In the genomic region with DNA sequence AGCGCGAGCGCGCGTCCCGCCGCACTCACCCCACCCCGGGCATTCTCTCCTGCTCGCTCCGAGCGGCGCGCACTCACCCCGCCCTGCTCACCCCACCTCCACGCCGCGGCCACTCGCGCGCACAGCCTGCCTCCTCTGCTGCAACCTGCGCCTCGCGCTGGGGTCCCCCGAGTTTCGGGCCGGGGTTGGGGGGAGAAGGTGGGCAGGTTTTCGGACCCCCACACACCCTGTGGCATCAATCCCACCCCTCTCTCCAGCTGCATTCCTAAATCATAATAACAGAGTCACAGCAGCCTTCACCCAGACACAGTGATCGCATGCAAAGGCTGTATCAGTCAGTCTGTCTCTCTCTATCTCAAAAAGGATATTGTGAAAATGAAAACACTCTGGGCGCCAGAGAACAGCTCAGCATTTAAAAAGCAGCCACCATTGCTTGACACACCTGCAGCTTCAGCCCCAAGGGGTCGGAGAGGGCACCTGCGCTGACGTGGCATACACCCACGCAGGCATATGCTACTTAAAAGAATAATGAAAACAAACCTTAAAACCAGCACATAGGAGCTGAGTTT, we compare ENCODE assay signal across 7 mouse cellular contexts. TPM values are rescaled to one million over a fixed set of nuclear protein-coding genes. Genes with fewer than 3 reads are reported as not detected.
DNase-seq lines count a peak whose midpoint lies in the region; ATAC-seq lines count a peak whose summit lies in the region.

TSS of gene Atp9a (minus strand) at position 351 of the 569 bp plus-strand sequence.

- 0 out of 2 replicates have a peak, but pooled peaks cover 4% of the 10 kb centered on the region for H3K9me3 ChIP-seq in embryonic facial prominence, embryonic 10.5 days
- H3K9me3 ChIP-seq in intestine, embryonic 15.5 days: no peaks in the 10 kb centered on the region

- H3K4me3 ChIP-seq in embryonic facial prominence, embryonic 10.5 days: peak within 1 kb of the TSS; percentile 89
- H3K4me3 ChIP-seq in intestine, embryonic 15.5 days (replicated peaks): peak within 1 kb of the TSS; percentile 92

- peak within 1 kb of the TSS; percentile 92 for H3K4me2 ChIP-seq in intestine, embryonic 15.5 days (replicated peaks)

- peak within 1 kb of the TSS; percentile 67 for H3K9ac ChIP-seq in intestine, embryonic 15.5 days

- H3K27me3 ChIP-seq in embryonic facial prominence, embryonic 10.5 days (replicated peaks; ENCODE audit: low read depth, poor library complexity, severe bottlenecking): no peaks in the 10 kb centered on the region
- no peaks in the 10 kb centered on the region for H3K27me3 ChIP-seq in intestine, embryonic 15.5 days (replicated peaks)

- DNase-seq in adrenal gland, postnatal 36 days: peak; percentile 74 to 84
- peak; percentile 70 for DNase-seq in embryonic facial prominence, embryonic 10.5 days (ENCODE audit: low spot score)
- peak; percentile 74 to 78 for DNase-seq in left cerebral cortex, postnatal 14 days (ENCODE audit: low spot score in 2 of 2)
- peak; percentile 48 for DNase-seq in mesoderm, embryonic 11.5 days (ENCODE audit: low read depth, low spot score)
- DNase-seq in right cerebral cortex, postnatal 36 days (ENCODE audit: low spot score in 2 of 2): peak; percentile 60 to 64

- ATAC-seq in granulocyte monocyte progenitor cell, adult 5-6 weeks (replicated peaks; ENCODE audit: poor library complexity, severe bottlenecking): peak; percentile 44
- ATAC-seq in intestine, embryonic 15.5 days: peak; percentile 69

- H3K36me3 ChIP-seq in embryonic facial prominence, embryonic 10.5 days (replicated peaks): peaks cover 6% of the 10 kb centered on the region
- no peaks in the 10 kb centered on the region for H3K36me3 ChIP-seq in intestine, embryonic 15.5 days

- intact Hi-C loops in left cerebral cortex, postnatal 14 days (cut with DNase I): loop anchor here (5.0 kb wide), 2 partner anchors 50 to 895 kb away; no protein-coding TSS in a partner anchor

- peak within 1 kb of the TSS; percentile 90 for H3K27ac ChIP-seq in embryonic facial prominence, embryonic 10.5 days (replicated peaks)
- H3K27ac ChIP-seq in intestine, embryonic 15.5 days: peak within 1 kb of the TSS; percentile 81

- 9% methylated on average over 33 of the region's 33 CpGs for WGBS in embryonic facial prominence, embryonic 10.5 days
- WGBS in intestine, embryonic 15.5 days: 8% methylated on average over 19 of the region's 33 CpGs

- peaks cover 20% of the 10 kb centered on the region for H3K4me1 ChIP-seq in embryonic facial prominence, embryonic 10.5 days
- peaks cover 5% of the 10 kb centered on the region; the same call in 1 of the 2 replicates for H3K4me1 ChIP-seq in intestine, embryonic 15.5 days (replicated peaks)

RNA-seq across cellular contexts. Expression of gene Atp9a, which starts in this region (rescaled TPM):
- 10 to 100 TPM; 70.2 to 81.5 TPM for total RNA-seq in adrenal gland, postnatal 36 days (2021)
- 9.3 and 9.4 TPM in 2 replicates for polyA plus RNA-seq in embryonic facial prominence, embryonic 10.5 days (2016; fragmentation: Nextera tagmentation; extraction: Ambion mirVana)
- total RNA-seq in granulocyte monocyte progenitor cell, adult 5-6 weeks (2014; fragmentation: Nextera tagmentation): 0.62 TPM in 1 of 2 replicates, not detected in the other
- total RNA-seq in granulocyte monocyte progenitor cell, adult 5-6 weeks (2017): 0.56 and 0.82 TPM in 2 replicates
- polyA plus RNA-seq in intestine, embryonic 15.5 days (2015; fragmentation: Nextera tagmentation; extraction: Ambion mirVana): 23.4 and 24.9 TPM in 2 replicates
- total RNA-seq in left cerebral cortex, postnatal 14 days (2021): 100 to 1,000 TPM; 418 to 426 TPM

Comparison
In these comparisons a context has a peak if more than half of its experiments do, and no peak if none do; other contexts are left out.
1. Peak in every context shown above with its lines: DNase-seq, ATAC-seq, H3K4me3 ChIP-seq and H3K27ac ChIP-seq.
2. RNA of gene Atp9a (total RNA-seq): 418 to 426 TPM in left cerebral cortex, postnatal 14 days and 70.2 to 81.5 TPM in adrenal gland, postnatal 36 days; 0.56 to 0.82 TPM in granulocyte monocyte progenitor cell, adult 5-6 weeks; every median in the first group is over 10 times any median in the second.
3. RNA of gene Atp9a (total RNA-seq): 418 to 426 TPM in left cerebral cortex, postnatal 14 days; 70.2 to 81.5 TPM in adrenal gland, postnatal 36 days; every median in the first group is over 4 times any median in the second.
4. Peak in ATAC-seq in granulocyte monocyte progenitor cell, adult 5-6 weeks; RNA of the gene not detected or under 1 TPM.